Comparison of ENCODE assay signal across 8 mouse cellular contexts in genomic region chr1:135171984-135172383, GRCm38 (mm10). TPM values are rescaled to one million over a fixed set of nuclear protein-coding genes. Genes with fewer than 3 reads are reported as not detected.
DNase-seq lines count a peak whose midpoint lies in the region.

No protein-coding gene starts in this region.

- intact Hi-C loops in heart, postnatal 14 days (cut with DNase I): loop anchor here (1.0 to 5.0 kb wide), 4 partner anchors 86 to 525 kb away; partner anchors contain the start of gene Elf3

- DNase-seq in A20 (ENCODE audit: low read depth, low spot score) (peak; percentile 59), ZHBTc4 (ENCODE audit: low read depth, low spot score) (peak; percentile 88)
- DNase-seq in embryo, embryonic 9.5 days (ENCODE audit: extremely low spot score): peak; percentile 72
- DNase-seq in heart, postnatal 14 days: peak; percentile 65 to 77
- peak; percentile 71 to 80 for DNase-seq in kidney, postnatal 4 days
- peak; percentile 81 for DNase-seq in lung, postnatal 25 days (ENCODE audit: low spot score)
- DNase-seq in skeletal muscle tissue, adult 2 months (ENCODE audit: low read depth, low spot score): peak; percentile 75
- DNase-seq in thymus, postnatal 36 days: no peak

RNA-seq across cellular contexts. Expression of gene Gpr37l1, which starts 4.5 kb away (rescaled TPM):
- under 1 TPM; 0.32 to 0.48 TPM for total RNA-seq in heart, postnatal 14 days (2021)

RNA-seq across cellular contexts. Expression of gene Arl8a, which starts 25.4 kb away (rescaled TPM):
- total RNA-seq in heart, postnatal 14 days (2021): 10 to 100 TPM; 25.7 to 28.0 TPM

RNA-seq across cellular contexts. Expression of gene Ptpn7, which starts 39.5 kb away (rescaled TPM):
- 1 to 10 TPM in 1 of 2 experiments, under 1 TPM in 1; 0.72 to 3.3 TPM for total RNA-seq in heart, postnatal 14 days (2021)

Comparison
In these comparisons a context has a peak if more than half of its experiments do, and no peak if none do; other contexts are left out.
1. DNase-seq: peak in A20 (single experiment), ZHBTc4 (single experiment), embryo, embryonic 9.5 days (single experiment), heart, postnatal 14 days (2 of 2), kidney, postnatal 4 days (2 of 2), lung, postnatal 25 days (single experiment) and skeletal muscle tissue, adult 2 months (single experiment); none in thymus, postnatal 36 days (0 of 2).